In genomic region chr5:137857960-137858710, GRCm38 (mm10) we compare ENCODE assay signal across 17 mouse cellular contexts. TPM values are rescaled to one million over a fixed set of nuclear protein-coding genes. Genes with fewer than 3 reads are reported as not detected.
DNase-seq lines count a peak whose midpoint lies in the region; ATAC-seq and TF ChIP-seq lines count a peak whose summit lies in the region.
"Not testable (repeated sequence)": the region's sequence is repeated elsewhere in the genome, so short reads cannot be mapped to it uniquely, and the experiment has no call there.
"Had no signal": no experiment of that assay in that cellular context is flagged by ENCODE, and none has a peak within 500 bp of the region (broad histone marks: within the 10 kb centered on the region; RNA-seq: fewer than 3 reads in every experiment).

TSS of gene Pilrb1 (minus strand) at chr5:137858106.

- H3K4me3 ChIP-seq in liver, embryonic 11.5 days (ENCODE audit: low read depth, low read length); lung, adult 2 months (replicated peaks; ENCODE audit: extremely low read depth, low read depth, low read length): not testable (repeated sequence)
- H3K4me3 ChIP-seq in small intestine, adult 2 months (ENCODE audit: low read depth, low read length): peak within 1 kb of the TSS; percentile 40

- TF ChIP-seq POLR2A in lung, adult 2 months (IDR thresholded peaks at IDR 0.05; ENCODE audit: borderline replicate concordance, extremely low read depth, low read depth, low read length); small intestine, adult 2 months (IDR thresholded peaks at IDR 0.05; ENCODE audit: low read depth, low read length): not testable (repeated sequence)

- H3K4me1 ChIP-seq in liver, embryonic 11.5 days (replicated peaks; ENCODE audit: control insufficient read depth, insufficient read depth, low read length); lung, adult 2 months (ENCODE audit: control insufficient read depth, insufficient read depth, low read length); small intestine, adult 2 months (ENCODE audit: control insufficient read depth, insufficient read depth, insufficient read length, low read length): not testable (repeated sequence)

- TF ChIP-seq CTCF in lung, adult 2 months (IDR thresholded peaks at IDR 0.05; ENCODE audit: insufficient read depth, low read length); small intestine, adult 2 months (IDR thresholded peaks at IDR 0.05; ENCODE audit: extremely low read depth, insufficient read length, insufficient replicate concordance, low read depth, low read length): not testable (repeated sequence)

- ATAC-seq in common myeloid progenitor, adult 5-6 weeks (replicated peaks; ENCODE audit: low read depth, poor library complexity, severe bottlenecking): peak; percentile 64
- ATAC-seq in liver, embryonic 11.5 days (replicated peaks; ENCODE audit: low FRiP score): not testable (repeated sequence)
- peak; percentile 88 for ATAC-seq in megakaryocyte, adult 5-6 weeks (ENCODE audit: poor library complexity, severe bottlenecking)

- H3K4me2 ChIP-seq in liver, embryonic 11.5 days: not testable (repeated sequence)

- H3K27ac ChIP-seq in liver, embryonic 11.5 days (ENCODE audit: low read depth, low read length); small intestine, adult 2 months (ENCODE audit: insufficient read depth, low read depth, low read length): not testable (repeated sequence)

- not testable (repeated sequence) for H3K27me3 ChIP-seq in liver, embryonic 11.5 days (replicated peaks; ENCODE audit: control insufficient read depth, insufficient read depth, low read length); small intestine, adult 2 months (ENCODE audit: control insufficient read depth, insufficient read depth, low read length)

- WGBS in liver, embryonic 11.5 days: 24% methylated on average over 2 of the region's 2 CpGs
- 65% methylated on average over 2 of the region's 2 CpGs for WGBS in lung, adult 2 months
- WGBS in small intestine, adult 2 months: 58% methylated on average over 2 of the region's 2 CpGs

- H3K9me3 ChIP-seq in liver, embryonic 11.5 days (ENCODE audit: control insufficient read depth, low read length): not testable (repeated sequence)

- H3K9ac ChIP-seq in liver, embryonic 11.5 days (ENCODE audit: low read depth, low read length): not testable (repeated sequence)

- DNase-seq in adrenal gland, adult 2 months: peak; percentile 22
- peak; percentile 35 to 53 for DNase-seq in heart, adult 18-20 months
- peak; percentile 28 for DNase-seq in liver, embryonic 11.5 days (ENCODE audit: low spot score)
- DNase-seq in lung, adult 2 months: not testable (repeated sequence)

- not testable (repeated sequence) for H3K36me3 ChIP-seq in liver, embryonic 11.5 days (ENCODE audit: control insufficient read depth, insufficient read depth, low read length); small intestine, adult 2 months (ENCODE audit: control insufficient read depth, insufficient read depth, low read length)

RNA-seq across cellular contexts. Expression of gene Pilrb1, which starts in this region (rescaled TPM):
- total RNA-seq in adrenal gland, adult 2 months (2021): 1 to 10 TPM; 1.5 TPM
- 0.69 and 1.3 TPM in 2 replicates for polyA plus RNA-seq in adrenal gland, adult 2 months (2012; rRNA removed)
- total RNA-seq in common myeloid progenitor, adult 5-6 weeks (2017): 2.0 and 2.2 TPM in 2 replicates
- 1 to 10 TPM; 1.3 to 2.3 TPM for total RNA-seq in heart, adult 18-20 months (2021)
- polyA plus RNA-seq in liver, embryonic 11.5 days (2014; fragmentation: Nextera tagmentation; extraction: Ambion mirVana): 1.5 and 1.6 TPM in 2 replicates
- polyA plus RNA-seq in lung, adult 2 months (2012; rRNA removed): 7.3 and 16.5 TPM in 2 replicates
- total RNA-seq in megakaryocyte, adult 5-6 weeks (2015): 94.9 and 109 TPM in 2 replicates
- total RNA-seq in megakaryocyte, adult 5-6 weeks (2017): 82.8 and 86.5 TPM in 2 replicates
- 4.8 and 5.4 TPM in 2 replicates for polyA plus RNA-seq in small intestine, adult 2 months (2012; rRNA removed)
- total RNA-seq: forebrain, postnatal 0 days; layer of hippocampus, postnatal 36 days; left cerebral cortex, postnatal 4 days had no signal
- polyA plus RNA-seq: embryonic facial prominence, embryonic 13.5 days; erythroblast, embryonic 14.5 days; forebrain, embryonic 12.5 days; forebrain, postnatal 0 days; hindbrain, embryonic 13.5 days; midbrain, embryonic 10.5 days; midbrain, embryonic 15.5 days; neural tube, embryonic 11.5 days had no signal

Comparison
In these comparisons a context has a peak if more than half of its experiments do, and no peak if none do; other contexts are left out.
1. RNA of gene Pilrb1 (total RNA-seq): 82.8 to 109 TPM in megakaryocyte, adult 5-6 weeks; 1.3 to 2.3 TPM in heart, adult 18-20 months, 2.0 to 2.2 TPM in common myeloid progenitor, adult 5-6 weeks and 1.5 TPM in adrenal gland, adult 2 months; every median in the first group is over 10 times any median in the second.